Mouse (Mus musculus) adrenal gland, adult 2 months (tissue): ENCODE data around the gene Rps8. TPM values are rescaled to one million over a fixed set of nuclear protein-coding genes. Genes with fewer than 3 reads are reported as not detected.

Experiments used
- microRNA-seq, 2 experiments: library from miRNA; unstranded; fragments of <30 nt; microRNA quantifications; one replicate each; pipeline ENCODE4 v1.2.0; 2021
- polyA plus RNA-seq: library from polyadenylated mRNA; depleted of rRNA; stranded (reverse); fragments of >200 nt; gene quantifications from 2 replicates; pipeline ENCODE4 v1.2.3, GENCODE M21; 2012; rRNA removed
- total RNA-seq, 2 experiments: library from RNA; stranded (reverse); gene quantifications; 2 replicates each; pipeline ENCODE4 v1.2.3; 2021

Rps8 gene
- total and polyA plus RNA-seq, 3 experiments, result 156 to 1,148 (median 552) TPM

Small RNA genes within 50 kb of the gene (microRNA-seq; reads per million reads assigned to microRNA genes)
- gene Gm22398, result 0 reads per million in 2 experiments

Other genes with a start within 250 kb of the Rps8 start
- 100 to 1,000 TPM; 103 to 105 TPM for gene Urod, start 161.8 kb downstream of the Rps8 start, total RNA-seq
- gene Urod, start 161.8 kb downstream of the Rps8 start, polyA plus RNA-seq, result 48.1 and 52.7 TPM in 2 replicates
- gene Hectd3, start 160.9 kb downstream of the Rps8 start, total RNA-seq, result 10 to 100 TPM; 28.4 to 29.5 TPM
- gene Hectd3, start 160.9 kb downstream of the Rps8 start, polyA plus RNA-seq, result 96.5 and 96.9 TPM in 2 replicates
- gene Eif2b3, start 136.8 kb downstream of the Rps8 start, total RNA-seq, result 10 to 100 TPM; 30.3 to 33.0 TPM
- gene Eif2b3, start 136.8 kb downstream of the Rps8 start, polyA plus RNA-seq, result 2.0 and 2.1 TPM in 2 replicates
- gene Ptch2, start 60.2 kb downstream of the Rps8 start, total RNA-seq, result 1 to 10 TPM; 2.8 to 6.5 TPM
- 24.4 and 25.1 TPM in 2 replicates for gene Ptch2, start 60.2 kb downstream of the Rps8 start, polyA plus RNA-seq
- 1 to 10 TPM; 8.0 to 9.7 TPM for gene Btbd19, start 30.5 kb downstream of the Rps8 start, total RNA-seq
- 6.0 and 7.4 TPM in 2 replicates for gene Btbd19, start 30.5 kb downstream of the Rps8 start, polyA plus RNA-seq
- not detected for gene Tctex1d4, start 29.4 kb downstream of the Rps8 start, total RNA-seq
- 0.45 TPM in 1 of 2 replicates, not detected in the other for gene Tctex1d4, start 29.4 kb downstream of the Rps8 start, polyA plus RNA-seq
- gene Plk3, start 22.3 kb downstream of the Rps8 start, total RNA-seq, result 10 to 100 TPM in 1 of 2 experiments, 1 to 10 TPM in 1; 8.4 to 23.6 TPM
- gene Plk3, start 22.3 kb downstream of the Rps8 start, polyA plus RNA-seq, result 11.3 and 11.5 TPM in 2 replicates
- gene Kif2c, start 26.4 kb upstream of the Rps8 start, total RNA-seq, result 1 to 10 TPM in 1 of 2 experiments, under 1 TPM in 1; 0.98 to 1.1 TPM
- 0.40 and 0.45 TPM in 2 replicates for gene Kif2c, start 26.4 kb upstream of the Rps8 start, polyA plus RNA-seq
- gene Tmem53, start 95.7 kb upstream of the Rps8 start, total RNA-seq, result 10 to 100 TPM; 57.3 to 75.3 TPM
- 172 and 232 TPM in 2 replicates for gene Tmem53, start 95.7 kb upstream of the Rps8 start, polyA plus RNA-seq
- 1 to 10 TPM; 2.2 to 2.8 TPM for gene Armh1, start 95.9 kb upstream of the Rps8 start, total RNA-seq
- 6.1 and 6.7 TPM in 2 replicates for gene Armh1, start 95.9 kb upstream of the Rps8 start, polyA plus RNA-seq